Comparison of ENCODE assay signal across 19 mouse cellular contexts in genomic region chr2:122396150-122396549, GRCm38 (mm10). TPM values are rescaled to one million over a fixed set of nuclear protein-coding genes. Genes with fewer than 3 reads are reported as not detected.
"Had no signal": no experiment of that assay in that cellular context is flagged by ENCODE, and none has a peak within 500 bp of the region (broad histone marks: within the 10 kb centered on the region; RNA-seq: fewer than 3 reads in every experiment).

No protein-coding gene starts in this region.

- H3K4me2 ChIP-seq: lung, embryonic 14.5 days; midbrain, embryonic 12.5 days; neural tube, embryonic 13.5 days; neural tube, embryonic 15.5 days had no signal

- H3K9ac ChIP-seq: lung, embryonic 14.5 days; midbrain, embryonic 12.5 days; neural tube, embryonic 13.5 days; neural tube, embryonic 15.5 days had no signal

- H3K4me3 ChIP-seq: megakaryocyte, embryonic 14.5 days; midbrain, embryonic 12.5 days; myocyte; neural tube, embryonic 13.5 days; neural tube, embryonic 15.5 days had no signal

- H3K27me3 ChIP-seq: midbrain, embryonic 12.5 days; neural tube, embryonic 13.5 days; neural tube, embryonic 15.5 days had no signal

- H3K4me1 ChIP-seq: megakaryocyte, embryonic 14.5 days; midbrain, embryonic 12.5 days; neural tube, embryonic 13.5 days; neural tube, embryonic 15.5 days had no signal

- H3K27ac ChIP-seq: macrophage; midbrain, embryonic 12.5 days; neural tube, embryonic 13.5 days; neural tube, embryonic 15.5 days had no signal

- H3K36me3 ChIP-seq: midbrain, embryonic 12.5 days; neural tube, embryonic 13.5 days; neural tube, embryonic 15.5 days had no signal

- ATAC-seq: midbrain, embryonic 16.5 days had no signal

- DNase-seq: lung, adult 18-20 months; lung, embryonic 14.5 days; lung, postnatal 14 days; lung, postnatal 36 days; midbrain, embryonic 14.5 days; retina, postnatal 1 day; right cerebral cortex, adult 18-20 months; right cerebral cortex, postnatal 25 days; right cerebral cortex, postnatal 4 days; spleen, adult 18-20 months; thymus, adult 2 months; thymus, postnatal 36 days had no signal

- H3K9me3 ChIP-seq: megakaryocyte, embryonic 14.5 days; midbrain, embryonic 12.5 days; neural tube, embryonic 13.5 days; neural tube, embryonic 15.5 days had no signal

RNA-seq across cellular contexts. Expression of gene Slc28a2, which starts 30.1 kb away (rescaled TPM):
- polyA plus RNA-seq: midbrain, embryonic 12.5 days; midbrain, embryonic 14.5 days; midbrain, embryonic 16.5 days; myocyte; neural tube, embryonic 15.5 days had no signal
